Mouse (Mus musculus) gastrocnemius, postnatal 36 days (tissue): ENCODE measurements at regions not wholly inside any gene's neighbourhood (a gene's known extent, or its start where the extent isn't known, plus 50 kb on each side); places are given as distances from the start of the nearest gene placed in this dataset.

Experiments
- DNase-seq, 2 experiments: peaks; one replicate each; pipeline ENCODE4 v3.0.0; 2022
- intact Hi-C: fragments of 180-260 bp; cut with DNase I; formaldehyde crosslinking; loops from one replicate; pipeline ENCODE4 v1.15.1; 2025

DNA sequence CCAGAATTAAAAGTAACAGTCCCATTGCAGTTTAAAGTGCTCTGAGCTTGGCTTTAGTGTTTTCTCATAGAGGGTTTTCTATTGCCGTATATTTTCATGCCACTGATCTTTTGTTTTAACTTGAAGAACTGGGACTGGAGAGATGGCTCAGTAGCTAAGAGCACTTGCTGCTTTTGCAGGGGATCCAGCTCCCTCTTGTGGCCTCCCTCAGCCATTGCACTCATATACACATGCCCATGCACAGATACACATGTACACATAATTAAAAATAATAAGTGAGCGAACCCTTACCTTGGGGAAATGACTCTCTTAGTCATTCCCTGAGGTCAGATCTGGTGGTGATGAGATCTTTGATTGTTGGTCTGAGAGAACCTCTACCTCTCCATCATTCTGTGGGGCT is 258.9 kb upstream of the Sox2 start:
- DNase-seq, result no peak
- intact Hi-C loops, result no loop called here

GRCm38 (mm10) chr3:34384965-34385505 is 265.2 kb upstream of the Sox2 start:
- intact Hi-C loops, result no loop called here
- DNase-seq, result no peak

DNA sequence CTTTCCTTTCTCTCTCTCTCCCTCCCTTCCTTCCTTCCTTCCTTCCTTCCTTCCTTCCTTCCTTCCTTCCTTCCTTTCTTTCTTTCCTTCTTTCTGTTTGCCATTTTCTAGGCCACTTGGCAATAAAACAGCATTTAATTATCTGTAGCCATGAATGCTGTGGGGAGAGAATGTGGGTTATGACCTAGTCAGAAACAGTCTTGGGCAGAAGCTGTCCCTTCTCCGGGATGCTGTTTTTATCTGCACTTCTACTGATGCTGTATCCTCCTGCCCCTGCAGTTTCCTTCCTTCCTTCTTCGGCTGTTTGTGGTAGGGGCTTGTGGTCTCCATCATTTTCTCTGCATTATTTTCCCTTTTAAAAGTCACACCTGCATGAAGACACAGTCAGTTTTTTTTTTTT is 272.3 kb upstream of the Sox2 start:
- intact Hi-C loops, result no loop called here
- no peak for DNase-seq

GRCm38 (mm10) chr3:34377329-34377728 is 272.9 kb upstream of the Sox2 start:
- intact Hi-C loops, result no loop called here
- DNase-seq, result no peak

- intact Hi-C loops, result no loop called here
- no peak for DNase-seq
Measured at GRCm38 (mm10) chr3:34371418-34371817, 278.8 kb upstream of the Sox2 start.

DNA sequence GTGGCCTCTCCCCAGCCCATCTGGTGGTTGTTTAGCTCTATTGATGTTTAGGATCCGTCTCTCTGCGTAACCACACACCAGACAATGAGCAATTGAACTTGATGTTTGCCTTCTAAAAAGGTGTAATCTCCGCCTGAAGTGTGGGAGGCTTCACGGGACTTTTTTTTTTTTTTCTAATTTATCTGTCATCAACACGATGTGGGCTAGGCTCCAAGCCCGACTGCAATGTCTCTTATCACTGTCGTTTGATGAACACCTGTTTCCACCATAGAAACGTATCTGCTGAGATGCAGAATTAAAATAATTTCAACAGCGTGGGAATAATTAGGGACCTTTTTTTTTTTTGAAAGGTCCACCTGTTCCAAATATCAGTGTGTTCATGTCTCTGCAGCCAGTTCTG is 257.0 kb upstream of the Dnajc19 start:
- no peak for DNase-seq
- intact Hi-C loops, result no loop called here

DNA sequence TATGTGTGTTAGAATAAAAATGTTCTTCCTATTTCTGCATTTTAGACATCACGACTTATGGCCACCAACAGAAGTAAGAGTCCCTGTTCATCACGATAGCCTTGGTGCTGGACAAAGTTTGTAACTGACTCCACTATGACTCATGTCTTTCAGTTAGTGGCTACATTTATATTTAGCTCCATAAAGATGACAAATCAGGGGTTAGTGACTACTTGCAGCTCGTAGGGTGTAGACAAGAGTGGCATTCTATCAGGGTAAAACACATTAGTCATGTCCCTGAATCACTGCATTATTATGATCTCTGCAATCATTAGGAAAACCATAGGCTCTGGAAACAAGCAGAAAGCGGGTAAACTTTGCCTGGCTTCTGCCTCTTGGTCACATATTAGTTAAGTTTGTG is 252.4 kb upstream of the Dnajc19 start:
- intact Hi-C loops, result no loop called here
- no peak for DNase-seq

DNA sequence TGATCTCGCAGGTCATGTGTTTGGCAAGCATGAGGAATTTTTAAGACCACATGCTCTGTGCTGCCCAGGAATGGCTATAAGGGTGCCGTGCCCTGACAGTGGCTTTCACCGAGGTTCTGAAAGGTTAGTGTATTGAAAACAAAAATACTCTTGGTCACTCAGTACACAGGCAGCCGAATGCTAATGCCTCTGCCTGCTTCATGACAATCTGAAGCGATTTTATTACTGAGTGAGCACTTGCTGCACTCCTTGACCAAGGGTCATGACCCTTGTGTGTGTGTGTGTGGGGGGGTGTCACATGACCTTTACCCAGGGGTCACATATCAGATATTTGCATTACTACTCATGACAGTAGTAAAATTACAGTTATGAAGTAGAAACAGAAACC is 250.8 kb upstream of the Dnajc19 start:
- intact Hi-C loops, result no loop called here
- no peak for DNase-seq

DNA sequence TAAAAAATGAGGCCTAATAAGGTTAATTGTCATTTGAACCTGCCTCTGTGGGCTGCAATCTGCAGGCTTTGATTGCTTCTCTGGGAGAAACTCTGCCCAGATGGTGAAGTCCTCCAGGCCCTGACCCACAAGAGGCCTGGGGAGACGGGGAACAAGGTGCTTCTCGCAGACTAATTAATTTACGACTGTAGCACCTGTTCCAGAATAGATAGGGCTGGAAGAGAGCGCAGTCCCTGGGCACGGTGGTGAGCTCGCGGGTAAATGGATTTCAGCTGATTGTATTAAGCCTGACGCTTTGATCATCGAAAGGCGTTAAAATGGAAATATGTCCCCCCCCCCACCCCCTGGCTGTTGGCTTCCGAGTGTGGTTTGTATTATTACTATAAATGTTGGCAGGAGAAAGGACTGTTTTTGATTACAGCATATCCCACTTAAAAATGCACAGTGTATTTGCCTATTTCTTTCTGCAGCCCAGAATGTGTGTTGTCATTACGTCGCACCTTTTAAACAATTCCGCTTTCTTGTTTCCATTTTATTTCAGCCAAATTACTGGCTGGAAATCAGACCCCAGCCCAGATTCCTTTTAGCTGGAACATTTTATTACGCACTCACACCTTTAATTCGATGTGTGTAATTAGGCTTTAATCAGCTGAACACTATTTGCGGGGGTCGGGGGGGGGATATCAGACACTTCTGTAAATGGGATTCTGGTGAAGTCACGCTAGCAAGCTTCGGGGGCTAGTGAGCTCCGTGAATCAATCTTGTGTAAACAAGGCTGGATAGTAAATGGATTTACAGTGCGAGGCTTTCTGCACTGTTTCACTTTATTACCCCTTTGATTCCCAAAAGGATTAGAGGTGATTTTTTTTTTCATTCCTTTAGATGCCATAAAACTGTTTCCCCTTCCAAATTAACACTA is 250.1 kb upstream of the Dnajc19 start:
- intact Hi-C loops, result no loop called here

DNA sequence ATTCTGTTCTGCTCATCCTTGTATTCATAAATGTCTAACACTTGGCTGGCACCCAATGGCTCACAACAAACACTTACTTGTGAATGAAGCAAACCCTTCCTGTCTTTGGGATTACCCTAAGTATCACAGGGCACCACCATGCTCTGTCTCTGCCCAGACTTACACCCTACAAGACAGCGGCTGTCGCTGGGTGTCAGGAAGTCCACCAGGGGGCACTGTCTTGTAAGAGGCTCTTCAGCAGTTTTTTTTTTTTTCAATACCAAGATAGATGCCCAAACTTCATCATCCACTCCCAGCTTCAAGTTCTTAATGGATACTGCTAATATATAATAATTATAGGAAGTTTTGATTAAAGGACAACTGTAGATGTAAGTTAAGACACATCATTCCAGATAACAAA is 247.7 kb upstream of the Dnajc19 start:
- intact Hi-C loops, result no loop called here
- no peak for DNase-seq

More for the DNA sequence above, 250.1 kb upstream of the Dnajc19 start:
- DNase-seq, result no peak

- DNase-seq, result no peak
- intact Hi-C loops, result no loop called here
Measured at GRCm38 (mm10) chr3:34325669-34326068, 244.5 kb upstream of the Dnajc19 start.

GRCm38 (mm10) chr3:34322527-34323210 is 241.5 kb upstream of the Dnajc19 start:
- intact Hi-C loops, result no loop called here
- no peak for DNase-seq

- no peak for DNase-seq
- intact Hi-C loops, result no loop called here
Measured at GRCm38 (mm10) chr3:34314798-34315197, 233.7 kb upstream of the Dnajc19 start.

GRCm38 (mm10) chr3:34314393-34314792 is 233.3 kb upstream of the Dnajc19 start:
- intact Hi-C loops, result no loop called here
- DNase-seq, result no peak

DNA sequence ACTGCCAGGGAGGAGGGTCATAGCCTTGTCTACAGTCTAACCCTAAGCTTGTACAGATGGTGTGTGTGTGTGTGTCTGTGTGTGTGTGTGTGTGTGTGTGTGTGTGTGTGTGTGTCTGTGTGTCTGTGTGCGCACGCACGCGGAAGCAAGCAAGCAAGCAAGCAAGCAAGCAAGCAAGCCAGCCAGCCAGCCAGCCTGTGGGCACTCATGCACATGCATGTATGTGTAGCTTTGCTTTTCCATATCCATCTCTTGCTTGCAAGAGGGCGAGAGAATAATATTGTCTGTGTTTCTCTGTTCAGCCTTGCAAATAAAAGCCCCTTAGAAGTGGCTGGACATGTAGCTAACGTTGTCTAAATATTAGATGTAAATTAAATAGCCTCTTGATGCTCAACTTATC is 230.8 kb upstream of the Dnajc19 start:
- DNase-seq, result no peak
- intact Hi-C loops, result no loop called here

DNA sequence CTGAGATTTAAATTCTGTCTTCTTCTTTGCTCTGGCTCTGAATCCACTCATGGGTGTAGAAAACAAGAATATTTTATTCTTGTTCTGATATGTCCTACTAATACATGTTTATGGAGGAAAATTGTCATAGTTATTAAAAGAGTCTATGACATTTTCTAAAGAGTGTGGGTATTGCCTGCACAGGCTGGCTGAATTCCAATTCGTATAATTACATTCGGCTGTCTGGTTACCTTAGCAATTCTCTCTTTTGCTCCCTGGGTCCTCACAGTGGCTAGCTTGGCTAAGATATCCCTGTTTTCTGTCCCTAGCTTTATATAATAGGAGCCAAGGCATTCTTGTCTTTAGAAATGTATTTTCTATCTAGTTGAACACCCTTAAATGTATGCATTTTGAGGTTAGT is 218.5 kb upstream of the Dnajc19 start:
- intact Hi-C loops, result no loop called here
- no peak for DNase-seq

GRCm38 (mm10) chr3:34287836-34288235 is 206.7 kb upstream of the Dnajc19 start:
- intact Hi-C loops, result no loop called here
- no peak for DNase-seq

GRCm38 (mm10) chr3:34270154-34270553 is 189.0 kb upstream of the Dnajc19 start:
- intact Hi-C loops, result no loop called here
- no peak for DNase-seq

GRCm38 (mm10) chr3:34266462-34266861 is 185.3 kb upstream of the Dnajc19 start:
- intact Hi-C loops, result no loop called here
- no peak for DNase-seq

GRCm38 (mm10) chr3:34264811-34265210 is 183.7 kb upstream of the Dnajc19 start:
- no peak for DNase-seq
- intact Hi-C loops, result no loop called here

- no peak for DNase-seq
- intact Hi-C loops, result no loop called here
Measured at GRCm38 (mm10) chr3:34252730-34253337, 171.7 kb upstream of the Dnajc19 start.
